Mouse (Mus musculus): ENCODE data around the gene Med16.

DNA sequence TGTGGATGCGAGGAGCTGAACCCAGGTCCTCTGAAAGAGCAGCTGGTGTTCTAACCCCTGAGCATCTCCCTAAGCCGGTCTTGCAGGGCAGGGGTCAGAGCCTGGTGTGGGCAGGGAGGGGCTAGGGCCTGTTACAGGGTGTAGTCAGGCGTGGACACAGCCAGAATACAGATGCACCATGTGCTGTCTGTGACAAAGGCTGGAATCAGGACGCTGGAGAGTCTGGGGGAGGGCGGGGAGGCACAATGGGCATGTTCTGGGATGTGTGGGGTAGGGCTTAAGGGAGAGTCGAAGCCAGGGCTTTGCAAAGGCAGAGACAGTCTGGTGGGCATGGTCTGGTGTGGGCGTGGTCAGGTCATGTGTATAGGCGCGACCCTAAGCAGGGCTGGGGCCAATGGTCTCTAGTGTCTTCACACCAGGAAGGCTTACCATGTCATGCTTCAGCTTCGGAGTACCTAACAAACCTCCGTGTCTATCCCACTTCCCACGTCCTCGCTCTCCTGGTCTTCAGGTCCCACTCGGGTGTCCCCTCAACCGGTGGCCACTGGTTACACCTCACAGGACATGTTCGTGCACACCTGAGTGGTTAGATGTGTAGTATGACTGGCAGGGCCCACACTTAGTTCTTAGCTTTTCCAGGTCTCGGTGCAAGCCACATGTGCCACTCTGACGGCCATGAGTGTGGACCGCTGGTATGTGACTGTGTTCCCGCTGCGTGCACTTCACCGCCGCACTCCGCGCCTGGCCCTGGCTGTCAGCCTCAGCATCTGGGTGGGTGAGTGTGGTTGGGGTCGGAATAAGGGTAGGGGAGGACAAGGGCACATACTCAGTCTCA, 11.6 kb upstream of the Med16 start:
- TF ChIP-seq CTCF (IDR thresholded peaks at IDR 0.05; ENCODE audit: borderline replicate concordance, control insufficient read depth, extremely low read depth, insufficient read depth, low read length, poor library complexity) (no peak), POLR2A (IDR thresholded peaks at IDR 0.05; ENCODE audit: control insufficient read depth, extremely low read depth, insufficient read depth, low read length, poor library complexity) (no peak)

Measured in thymus, adult 2 months (tissue).